Mouse (Mus musculus) layer of hippocampus, adult 9-10 months (tissue): Measurements from ENCODE around the gene Kdr.
"Not testable (repeated sequence)": the region's sequence is repeated elsewhere in the genome, so short reads cannot be mapped to it uniquely, and the experiment has no call there.

Source experiments
- DNase-seq: peaks from one replicate; pipeline ENCODE4 v3.0.0; 2022; ENCODE audit warnings: low spot score

Gene Kdr

DNA sequence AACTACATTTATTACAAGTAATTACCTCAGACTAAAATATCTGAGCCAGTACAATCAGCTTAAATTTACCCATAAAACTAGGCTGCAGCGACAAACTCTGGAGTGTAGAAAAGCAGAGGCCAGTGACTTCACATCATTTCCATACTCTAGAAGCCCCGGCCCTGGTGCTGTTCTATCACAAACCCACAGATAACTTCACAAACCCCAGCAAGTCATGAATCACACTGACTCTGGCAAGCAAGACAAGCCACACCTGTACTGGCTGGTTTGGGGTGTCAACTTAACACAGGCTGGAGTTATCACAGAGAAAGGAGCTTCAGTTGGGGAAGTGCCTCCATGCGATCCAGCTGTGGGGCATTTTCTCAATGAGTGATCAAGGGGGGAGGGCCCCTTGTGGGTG is 18.4 kb downstream of the Kdr start:
- DNase-seq: no peak

DNA sequence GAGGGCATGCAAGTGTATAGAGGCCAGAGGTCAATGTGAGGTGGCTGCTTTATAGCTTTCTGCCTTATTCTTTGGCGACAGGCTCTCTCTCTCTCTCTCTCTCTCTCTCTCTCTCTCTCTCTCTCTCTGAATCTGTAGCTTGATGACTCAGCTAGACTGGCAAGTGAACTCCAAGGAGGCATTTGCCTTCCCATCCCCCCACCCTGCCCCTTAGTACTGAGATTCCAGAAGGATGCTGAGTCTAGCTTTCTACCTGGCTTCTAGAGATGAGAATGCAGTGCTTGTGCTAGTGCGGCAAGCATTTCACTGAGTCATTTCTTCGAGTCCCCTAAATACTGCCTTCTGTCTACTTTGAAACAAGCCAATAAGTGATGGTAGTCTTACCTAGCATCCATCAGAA is 21.7 kb downstream of the Kdr start:
- no peak for DNase-seq

DNA sequence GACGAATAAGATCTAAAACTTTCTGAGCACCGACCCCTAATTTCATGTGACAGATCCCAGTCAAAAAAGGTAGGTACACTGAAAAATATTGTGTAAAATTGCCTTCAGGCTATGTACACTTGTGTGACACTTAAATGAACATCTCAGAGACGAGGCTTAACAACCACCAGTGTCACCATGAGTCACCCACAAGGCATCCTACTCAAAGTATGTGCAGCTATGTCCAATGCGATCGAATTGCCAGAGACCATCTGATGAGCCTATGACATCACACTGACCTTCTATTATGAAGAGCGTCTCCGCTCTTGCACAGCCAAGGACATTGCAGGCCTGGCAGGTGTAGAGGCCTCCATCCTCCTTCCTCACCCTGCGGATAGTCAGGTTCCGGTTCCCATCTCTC is 22.4 kb downstream of the Kdr start:
- DNase-seq: no peak

DNA sequence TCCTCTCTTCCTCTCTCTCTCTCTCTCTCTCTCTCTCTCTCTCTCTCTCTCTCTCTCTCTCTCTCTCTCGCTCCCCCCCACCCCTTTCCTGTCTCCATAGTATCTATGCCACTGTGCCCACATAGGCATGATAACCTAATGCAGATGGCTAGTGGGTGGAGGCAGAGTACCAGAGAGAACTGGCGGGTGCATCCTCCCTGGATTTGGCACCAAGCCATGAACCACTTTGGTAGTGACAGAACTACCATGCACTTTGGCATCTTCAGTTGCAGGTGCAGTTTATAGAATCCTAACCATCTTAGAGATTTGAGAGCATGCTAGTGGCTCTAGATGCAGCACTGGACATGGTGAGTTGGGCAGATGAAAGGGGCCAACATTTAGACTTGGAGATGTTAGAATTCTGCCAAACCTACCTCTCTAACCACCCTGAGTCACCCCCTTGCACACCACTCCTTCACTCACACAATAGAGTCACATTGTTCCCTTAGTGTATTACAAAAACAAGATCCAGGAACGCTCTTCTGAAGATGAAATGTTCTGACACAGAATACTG is 23.4 kb downstream of the Kdr start:
- DNase-seq: no peak

DNA sequence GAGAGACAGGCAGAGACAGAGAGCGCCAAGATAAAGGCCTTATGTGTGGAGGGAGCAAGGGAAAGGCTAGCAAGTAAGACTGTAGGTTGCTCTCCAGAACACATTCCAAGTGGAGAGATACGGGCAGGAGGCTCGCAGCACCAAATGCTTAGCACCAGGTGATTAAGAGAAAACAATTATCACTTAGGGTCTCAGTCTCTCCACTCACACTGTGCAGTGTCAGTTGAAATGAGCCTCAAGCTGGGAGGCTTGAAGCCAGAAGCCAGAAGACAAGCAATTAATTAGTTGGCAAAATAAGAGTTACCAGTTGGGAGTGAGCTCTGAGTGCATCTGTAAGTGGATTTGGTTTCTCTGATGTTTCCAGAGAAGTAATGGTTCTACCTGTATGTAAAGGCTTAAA is 24.0 kb downstream of the Kdr start:
- no peak for DNase-seq

DNA sequence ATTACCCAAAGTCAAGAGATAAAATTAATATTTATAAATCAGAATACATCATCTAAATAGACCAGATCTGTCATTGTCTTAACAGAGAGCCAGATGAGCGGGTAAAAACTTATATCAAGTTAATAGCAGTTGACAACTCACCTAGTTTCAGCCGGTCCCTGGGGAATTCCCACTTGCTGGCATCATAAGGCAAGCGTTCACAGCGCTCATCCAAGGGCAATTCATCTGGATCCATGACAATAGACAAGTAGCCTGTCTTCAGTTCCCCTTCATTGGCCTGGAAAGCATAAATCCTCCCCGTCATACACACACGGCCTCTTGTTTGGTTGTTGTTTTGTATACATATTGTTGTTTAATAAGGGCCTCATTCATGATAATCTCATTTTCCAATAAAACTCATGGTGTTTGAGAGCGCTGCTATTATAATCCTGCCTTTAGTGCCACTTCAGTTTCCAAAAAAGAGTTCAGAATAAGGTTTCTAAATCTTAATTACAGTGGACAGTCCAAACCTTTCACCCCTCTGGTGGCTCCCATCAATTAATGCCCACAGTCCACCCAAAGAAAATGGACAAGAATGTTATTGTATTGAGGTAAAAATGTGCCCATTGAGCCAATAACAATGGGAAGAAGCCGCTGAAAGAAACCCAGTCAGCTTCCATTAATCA is 26.0 kb downstream of the Kdr start:
- no peak for DNase-seq

DNA sequence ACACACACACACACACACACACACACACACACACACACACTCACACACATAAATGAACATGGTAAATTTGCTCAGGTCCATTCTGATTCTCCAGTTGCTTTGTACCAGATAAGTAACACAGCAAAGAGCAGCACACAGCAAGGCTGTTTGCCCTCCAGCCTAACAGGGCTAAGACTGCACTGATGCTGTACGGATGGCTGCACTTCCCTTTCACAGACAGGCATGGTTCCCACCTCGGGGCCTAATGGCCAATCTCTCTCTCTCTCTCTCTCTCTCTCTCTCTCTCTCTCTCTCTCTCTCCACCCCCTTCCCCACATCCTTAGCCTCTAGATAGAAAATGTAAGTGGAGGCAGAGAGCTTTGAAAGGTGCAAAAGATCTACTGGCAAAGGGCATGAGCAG is 27.4 kb downstream of the Kdr start:
- DNase-seq: no peak

DNA sequence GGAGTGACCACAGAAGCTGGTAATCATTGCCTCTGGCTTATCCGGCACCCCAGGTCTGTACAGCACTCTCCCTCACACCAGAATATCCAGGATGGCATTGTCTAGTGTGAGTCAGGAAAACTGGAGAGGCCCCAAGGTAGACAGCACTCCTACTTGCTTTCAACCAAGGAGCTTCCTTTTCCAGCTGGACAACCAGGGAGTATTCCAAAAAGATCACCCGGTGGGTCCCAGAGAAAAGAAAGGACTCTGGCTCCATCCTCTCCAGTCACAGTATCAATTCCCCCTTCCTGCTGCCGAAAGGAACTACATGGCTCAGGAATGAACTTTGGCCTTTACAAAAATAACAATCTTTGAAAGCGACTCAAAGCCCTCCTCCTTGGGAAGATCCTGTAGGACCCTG is 32.9 kb downstream of the Kdr start:
- DNase-seq: no peak

DNA sequence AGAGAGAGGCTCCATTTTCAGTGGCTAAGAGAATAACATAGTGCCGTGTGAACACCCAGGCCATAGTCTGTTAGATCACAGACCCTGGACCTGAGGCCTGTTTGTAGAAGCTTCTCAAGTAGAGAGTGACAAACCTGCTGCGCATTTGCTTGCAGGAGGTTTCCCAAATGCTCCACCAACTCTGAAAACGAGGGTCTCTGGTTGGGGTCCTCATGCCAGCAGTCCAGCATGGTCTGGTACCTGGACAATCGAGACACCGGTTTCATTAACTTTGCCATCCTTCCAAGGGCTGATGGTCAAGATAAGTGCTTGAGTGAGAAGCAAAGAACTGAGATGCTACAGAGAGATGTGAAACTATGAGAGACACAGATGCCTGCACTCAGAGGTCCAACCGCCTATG is 35.0 kb downstream of the Kdr start:
- DNase-seq: no peak

DNA sequence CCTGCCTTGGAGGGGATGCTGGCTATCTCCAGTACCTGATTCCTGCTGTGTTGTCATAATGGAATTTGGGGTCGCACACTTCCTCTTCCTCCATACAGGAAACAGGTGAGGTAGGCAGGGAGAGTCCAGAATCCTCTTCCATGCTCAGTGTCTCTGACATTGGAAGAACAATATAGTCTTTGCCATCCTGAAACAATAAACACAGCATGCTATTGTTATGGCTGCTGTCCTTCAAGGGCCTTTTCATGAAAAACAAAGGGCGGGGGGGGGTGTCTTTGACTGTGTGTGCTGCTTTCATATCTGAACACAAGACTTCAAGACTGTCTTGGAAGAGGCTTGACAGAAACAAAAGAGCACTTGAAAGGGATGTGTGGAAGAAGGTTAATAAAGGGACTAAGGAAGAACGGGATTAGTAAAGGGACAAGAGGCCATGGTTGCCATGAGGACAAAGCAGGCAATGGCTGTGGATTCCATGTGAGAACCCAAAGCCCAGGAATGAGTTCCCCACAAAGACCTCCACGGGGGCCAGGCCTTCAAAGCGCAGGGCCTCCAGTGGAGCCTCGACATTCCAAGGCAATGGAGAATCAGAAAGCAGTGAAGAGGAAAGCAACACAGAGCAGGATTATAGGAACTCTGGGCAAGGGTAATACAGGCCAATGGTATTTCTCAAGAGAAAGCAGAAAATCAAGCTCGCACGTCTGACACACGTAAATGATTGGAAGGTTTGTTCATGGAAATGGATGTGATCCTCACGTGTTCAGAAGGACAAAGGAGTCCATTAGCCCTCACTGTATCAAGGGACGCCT is 36.3 kb downstream of the Kdr start:
- no peak for DNase-seq

DNA sequence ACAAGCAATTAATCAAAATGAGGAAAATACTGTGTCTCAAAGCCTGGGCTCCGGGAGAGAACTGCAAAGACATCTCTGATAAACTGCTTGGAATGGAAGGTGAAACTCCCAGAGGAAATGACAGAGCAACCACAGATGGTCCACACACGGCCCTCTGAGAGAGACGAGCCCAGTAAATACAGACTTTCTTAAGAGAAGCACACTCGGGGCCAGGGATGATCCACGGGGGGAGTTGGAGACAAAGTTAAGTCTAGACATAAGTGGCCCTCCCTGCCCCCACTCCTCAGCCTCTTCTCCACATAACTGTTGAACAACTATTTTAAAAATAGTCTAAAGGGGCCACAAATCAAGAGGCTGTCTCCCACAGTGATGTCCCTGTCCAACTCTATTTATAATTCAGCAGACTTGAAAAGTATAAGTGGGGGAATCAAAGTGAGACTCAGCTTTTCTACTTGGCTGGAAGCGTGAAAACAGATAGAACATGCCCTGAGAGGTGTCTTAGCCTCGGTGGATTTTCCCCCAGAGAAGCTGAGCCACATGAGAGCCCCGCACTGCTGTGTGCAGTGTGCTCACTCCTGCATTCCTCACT is 39.0 kb downstream of the Kdr start:
- no peak for DNase-seq

DNA sequence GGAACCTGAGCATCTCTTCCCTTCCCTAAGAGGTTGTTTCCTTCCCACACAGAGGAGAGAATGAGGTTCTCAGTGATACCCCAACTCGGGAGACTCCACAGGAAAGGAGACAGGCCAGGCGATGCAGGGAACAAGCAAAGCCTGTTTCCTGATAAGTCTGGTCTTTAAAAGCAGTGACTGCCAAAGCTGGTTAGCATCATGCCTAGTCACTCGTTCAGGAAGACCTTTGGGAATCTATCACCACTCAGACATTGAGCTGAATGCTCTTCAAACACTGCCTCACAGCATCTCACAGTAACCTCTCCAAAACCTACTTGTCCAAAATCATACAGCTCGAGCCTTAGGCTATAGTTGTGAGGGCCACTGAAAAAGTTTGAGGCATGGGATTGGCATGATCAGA is 40.2 kb downstream of the Kdr start:
- DNase-seq: no peak

DNA sequence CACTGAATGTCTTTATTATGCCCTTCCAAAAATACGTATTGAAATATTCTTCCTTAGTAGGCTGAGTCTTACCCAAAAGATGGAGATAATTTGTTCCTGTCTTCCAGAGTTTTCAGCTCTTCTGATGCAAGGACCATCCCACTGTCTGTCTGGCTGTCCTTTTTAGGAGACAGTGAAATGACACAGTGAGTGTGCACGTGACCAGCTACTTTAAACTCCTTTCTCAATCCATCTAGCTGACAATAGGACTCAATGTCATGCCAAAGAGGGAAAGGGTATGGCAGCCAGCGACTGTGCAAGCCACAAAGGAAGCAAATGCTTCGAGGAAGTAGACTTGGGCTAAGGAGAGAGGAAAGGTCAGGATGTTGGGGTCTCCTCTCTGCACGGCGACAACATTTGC is 42.0 kb downstream of the Kdr start:
- DNase-seq: no peak

DNA sequence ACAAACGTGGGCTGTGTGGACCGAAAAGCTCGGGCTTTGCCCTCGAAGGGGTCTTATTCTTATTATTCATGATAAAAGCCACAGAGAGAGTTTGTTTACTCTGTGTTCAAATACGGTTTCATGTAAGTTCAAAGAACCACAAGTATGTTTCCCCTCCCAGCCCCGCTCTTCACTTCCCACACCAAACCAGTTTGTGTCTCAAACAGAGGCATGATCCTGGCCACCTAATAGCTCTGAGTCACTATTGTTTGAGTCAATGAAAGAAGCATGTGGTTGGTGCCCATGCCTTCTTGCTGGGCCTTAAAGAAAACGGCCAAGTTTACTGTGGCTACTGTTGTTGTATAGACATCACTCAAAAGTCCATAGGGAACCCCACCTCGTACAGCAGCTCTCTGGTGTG is 43.0 kb downstream of the Kdr start:
- no peak for DNase-seq

DNA sequence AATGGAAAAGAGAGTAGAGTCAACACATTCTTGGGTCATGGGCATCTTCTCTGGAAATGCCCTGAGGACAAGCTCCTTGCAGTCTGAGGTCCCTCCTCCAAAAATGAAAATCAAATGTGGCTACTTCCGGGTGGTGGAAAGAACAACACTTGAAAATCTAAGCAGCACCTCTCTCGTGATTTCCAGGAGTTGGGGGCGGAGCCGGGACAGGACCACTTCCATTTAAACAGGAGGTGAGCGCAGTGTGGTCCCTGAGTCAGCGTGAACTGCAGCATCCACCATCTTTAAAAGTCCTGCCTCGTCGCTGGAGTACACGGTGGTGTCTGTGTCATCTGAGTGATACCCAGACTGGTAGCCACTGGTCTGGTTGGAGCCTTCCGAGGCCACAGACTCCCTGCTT is 44.1 kb downstream of the Kdr start:
- no peak for DNase-seq

DNA sequence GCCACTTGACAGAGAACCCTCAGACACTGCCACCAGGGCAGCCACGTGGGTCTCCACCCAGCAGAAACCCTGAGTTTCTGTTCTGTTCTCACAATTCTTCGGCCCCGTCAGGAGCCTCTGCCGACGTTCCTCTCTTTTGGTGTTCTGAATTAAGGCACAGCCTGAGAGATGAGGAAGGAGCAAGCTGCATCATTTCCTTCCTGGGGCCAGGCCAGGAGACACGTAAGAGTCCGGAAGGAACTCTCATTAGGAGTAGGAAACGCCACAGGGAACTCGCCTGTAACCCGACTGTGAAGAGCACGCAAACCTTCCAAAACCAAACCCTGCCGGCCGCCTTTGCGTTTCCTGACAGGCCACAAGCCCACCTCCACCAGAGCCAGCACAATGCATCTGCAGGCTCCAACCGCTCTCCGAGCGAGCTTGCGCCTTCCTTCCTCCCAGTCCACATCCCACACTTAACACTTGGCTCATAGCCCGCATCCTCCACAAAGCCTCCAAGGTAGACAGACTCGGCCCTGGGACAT is 44.7 kb downstream of the Kdr start:
- no peak for DNase-seq

DNA sequence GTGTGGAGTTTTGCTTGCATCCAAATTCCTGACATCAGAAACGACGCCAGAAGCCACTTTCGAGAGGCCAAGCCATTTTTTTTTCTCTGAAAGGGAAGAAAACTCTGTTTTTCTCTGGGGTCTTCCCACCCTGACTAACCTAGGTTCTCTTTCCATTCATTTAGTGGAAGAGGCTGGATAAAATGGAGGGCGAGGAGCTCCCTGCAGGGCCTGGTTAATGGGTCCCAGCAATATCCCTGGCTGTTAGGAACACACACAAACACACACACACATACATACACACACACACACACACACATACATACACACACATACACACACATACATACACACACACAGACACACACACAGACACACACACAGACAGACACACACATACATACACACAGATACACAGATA is 46.8 kb downstream of the Kdr start:
- not testable (repeated sequence) for DNase-seq

DNA sequence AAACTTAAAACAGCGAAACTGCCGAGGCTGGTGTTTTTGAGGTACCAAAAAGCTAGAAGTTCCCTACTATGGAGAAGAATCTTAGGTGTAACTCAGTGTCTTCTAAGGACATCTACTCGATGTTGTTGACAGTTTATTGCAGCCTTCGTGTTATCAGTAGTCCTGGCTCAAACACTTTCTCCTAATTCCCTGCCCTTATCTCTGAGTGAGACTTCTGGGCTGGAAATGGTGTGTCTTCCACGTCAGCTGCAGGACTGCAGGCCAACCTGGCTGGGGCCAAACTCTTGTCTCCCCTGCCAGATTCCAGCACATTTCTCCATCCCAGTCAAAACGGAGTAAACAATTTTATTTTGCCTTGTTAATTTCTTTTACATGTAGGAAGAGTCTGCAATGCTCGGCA is 48.3 kb downstream of the Kdr start:
- no peak for DNase-seq

DNA sequence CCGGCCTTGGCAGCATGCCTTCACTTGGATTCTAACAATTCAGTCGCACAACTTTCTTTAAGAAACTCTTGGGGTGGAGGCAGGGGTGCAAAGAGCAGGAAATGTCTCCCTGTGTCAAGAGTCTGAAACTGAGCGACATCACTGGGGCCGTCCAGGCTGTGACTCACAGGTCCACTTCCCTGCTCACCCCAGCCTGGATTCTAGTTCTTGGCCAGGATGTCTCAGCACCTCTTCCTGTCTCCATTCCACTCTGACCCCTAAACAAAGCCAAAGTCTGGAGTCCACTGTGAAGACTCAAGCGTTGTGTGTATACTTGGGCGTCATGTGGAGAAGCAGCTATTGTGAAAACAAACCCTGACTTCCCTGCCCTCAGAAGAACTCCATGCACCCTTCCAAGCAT is 55.6 kb downstream of the Kdr start:
- DNase-seq: no peak

DNA sequence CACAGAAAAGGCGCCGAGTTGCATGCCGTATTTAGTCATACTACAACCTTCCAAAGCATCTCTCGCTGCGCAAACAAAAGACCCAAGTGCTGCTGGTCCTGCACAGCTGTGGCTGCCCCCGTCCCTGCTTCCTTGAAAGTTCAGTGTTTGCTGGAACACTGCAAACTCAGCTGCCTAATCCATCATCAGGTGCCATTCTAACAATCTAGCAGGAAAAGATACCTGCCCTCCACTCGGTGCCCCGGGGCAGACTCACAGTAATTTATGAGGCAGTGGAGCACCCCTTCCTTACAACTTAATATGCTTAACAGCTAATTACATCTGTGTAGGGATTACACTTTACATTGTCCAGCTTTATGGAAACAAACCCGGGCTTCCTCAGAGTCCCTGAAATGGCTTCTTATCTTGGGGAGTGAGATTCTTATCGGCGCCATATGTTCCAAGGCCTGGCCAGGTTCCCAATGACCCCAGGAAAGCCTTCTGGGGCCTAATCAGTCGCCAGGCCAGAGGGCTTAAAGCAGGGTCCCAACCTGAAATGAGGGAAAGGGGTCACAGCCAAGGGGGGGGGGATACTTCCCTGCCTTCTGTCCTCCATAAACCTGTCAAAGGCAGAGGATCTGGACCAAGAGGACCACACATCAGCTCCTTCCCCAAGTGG is 56.4 kb downstream of the Kdr start:
- DNase-seq: no peak

DNA sequence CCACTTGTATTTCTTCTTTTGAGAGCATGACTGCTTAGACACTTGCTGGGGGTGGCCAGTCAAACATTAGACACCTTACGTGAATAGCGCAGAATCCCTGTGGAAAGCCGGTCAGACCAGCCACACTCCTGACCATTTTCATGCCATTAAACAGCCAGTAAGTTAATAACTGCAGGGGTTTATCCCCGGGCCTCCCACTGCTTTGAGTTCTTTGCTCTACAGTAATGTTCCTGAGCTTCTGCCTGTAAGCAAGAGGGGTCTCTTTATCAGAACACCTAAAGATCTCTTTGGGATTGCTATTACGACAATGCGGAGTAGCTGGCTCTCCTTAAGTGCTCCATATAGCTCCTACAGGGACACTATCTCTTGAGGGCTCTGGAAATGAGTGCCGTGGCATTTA is 58.7 kb downstream of the Kdr start:
- DNase-seq: no peak

DNA sequence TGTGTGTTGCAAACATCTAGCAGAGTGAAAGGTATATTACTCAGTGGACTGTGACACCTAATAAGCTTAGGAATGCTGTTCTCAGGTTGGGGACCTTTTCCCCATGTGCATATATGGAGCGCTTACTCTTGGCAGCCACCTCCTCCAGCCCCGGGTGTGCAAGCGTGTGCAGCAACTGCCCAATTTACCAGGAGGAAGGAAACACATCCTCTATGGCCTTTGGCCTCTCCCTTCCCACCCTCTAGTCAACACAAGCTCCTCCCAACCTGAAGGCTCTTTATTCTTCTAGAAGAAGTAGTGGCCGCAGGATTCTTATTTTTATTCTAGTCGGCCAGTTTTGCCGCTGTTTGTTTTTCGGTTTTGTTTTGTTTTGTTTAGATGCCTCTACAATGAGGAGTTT is 60.1 kb downstream of the Kdr start:
- no peak for DNase-seq

DNA sequence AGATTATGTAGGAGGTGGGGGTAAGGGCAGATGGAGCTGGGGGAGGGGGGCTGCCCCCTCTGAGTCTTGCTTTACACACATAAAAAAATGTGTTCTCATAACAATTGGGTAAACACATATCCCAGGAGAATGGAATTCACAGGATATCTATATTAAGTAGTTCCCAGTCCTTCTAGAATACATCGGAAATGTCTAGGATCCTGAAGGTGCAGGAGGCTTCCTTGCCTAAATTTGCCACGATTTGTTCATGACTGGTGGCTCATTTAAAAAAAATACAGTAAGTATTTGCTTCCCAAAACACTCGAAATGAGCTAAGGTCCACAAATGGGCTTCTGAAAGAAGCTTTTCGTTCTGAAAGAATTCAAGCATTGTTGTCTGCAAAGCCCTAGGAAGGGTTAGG is 61.0 kb downstream of the Kdr start:
- DNase-seq: no peak
